Mouse (Mus musculus) forebrain, embryonic 15.5 days (tissue): ENCODE data around the gene Cmtm7. TPM values are rescaled to one million over a fixed set of nuclear protein-coding genes. Genes with fewer than 3 reads are reported as not detected.

Experiments used
- ATAC-seq: fragments of 200-750 bp; cut with Nextera tagmentation; replicated peaks from 2 replicates; pipeline ENCODE4 v1.8.0; 2017; ENCODE audit warnings: mild to moderate bottlenecking, moderate TSS enrichment, moderate library complexity
- H3K27ac ChIP-seq: fragments of 300-500 bp; sonication (generic); replicated peaks from 2 replicates; pipeline ENCODE4 v1.5.1; 2015; ENCODE audit warnings: mild to moderate bottlenecking, inconsistent platforms
- H3K27me3 ChIP-seq: fragments of 300-500 bp; sonication (generic); 2 replicates; pipeline ENCODE4 v1.6.1; 2015; ENCODE audit warnings: inconsistent platforms
- H3K36me3 ChIP-seq: fragments of 300-500 bp; sonication (generic); 2 replicates; pipeline ENCODE4 v1.6.1; 2015; ENCODE audit warnings: mild to moderate bottlenecking, inconsistent platforms
- H3K4me1 ChIP-seq: fragments of 300-500 bp; sonication (generic); 2 replicates; pipeline ENCODE4 v1.6.1; 2015; ENCODE audit warnings: inconsistent platforms
- H3K4me2 ChIP-seq: fragments of 300-500 bp; sonication (generic); replicated peaks from 2 replicates; pipeline ENCODE4 v1.6.1; 2015; ENCODE audit warnings: mild to moderate bottlenecking, inconsistent platforms
- H3K4me3 ChIP-seq: fragments of 300-500 bp; sonication (generic); 2 replicates; pipeline ENCODE4 v1.5.1; 2015; ENCODE audit warnings: mild to moderate bottlenecking, inconsistent platforms
- H3K9ac ChIP-seq: fragments of 300-500 bp; sonication (generic); replicated peaks from 2 replicates; pipeline ENCODE4 v1.6.1; 2015; ENCODE audit warnings: mild to moderate bottlenecking, inconsistent platforms
- H3K9me3 ChIP-seq: fragments of 300-500 bp; sonication (generic); 2 replicates; pipeline ENCODE4 v1.6.1; 2016; ENCODE audit warnings: inconsistent platforms
- WGBS: fragments of 180-500 bp; shearing (Covaris S2); methylation state at CpG from one replicate; pipeline ENCODE4 v1.1.7; 2015; ENCODE audit warnings: mixed read lengths; 5-methylcytosine and 5-hydroxymethylcytosine counted together
- polyA plus RNA-seq: library from polyadenylated mRNA; unstranded; fragments of >200 nt; fragmentation: Nextera tagmentation; extraction: Ambion mirVana; gene quantifications from 2 replicates; pipeline ENCODE4 v1.2.1, GENCODE M21; 2015

Cmtm7 gene
- polyA plus RNA-seq, 1 experiment from 2014 or later: 15.2 TPM

DNA sequence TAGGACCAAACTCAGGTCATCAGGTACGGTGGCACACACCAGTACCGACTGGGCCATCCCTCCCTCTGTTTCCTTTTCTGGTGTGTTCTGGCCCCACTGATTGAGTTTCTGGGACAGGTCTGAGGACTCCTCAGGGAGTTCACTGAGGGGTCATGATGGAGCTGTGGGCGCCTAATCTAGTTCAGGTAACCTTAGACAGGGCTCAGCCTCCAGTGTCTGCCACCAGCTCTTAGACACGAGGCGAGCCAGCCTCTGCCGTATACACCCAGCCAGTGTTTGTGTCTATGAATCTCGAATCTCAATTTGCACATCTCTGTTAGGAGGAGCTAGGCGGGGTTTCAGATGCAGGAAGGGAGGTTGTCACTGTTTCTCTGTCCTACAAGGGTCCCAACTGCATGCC lies 8.3 kb upstream of the Cmtm7 start:
- WGBS: 88% methylated on average over 8 of the region's 8 CpGs
- Histone ChIP-seq H3K36me3 (no peaks in the 10 kb centered on the region), H3K4me2 (no peak overlapping the region), H3K27ac (no peak overlapping the region), H3K4me3 (no peak overlapping the region), H3K4me1 (0 out of 2 replicates have a peak, but pooled peaks cover 5% of the 10 kb centered on the region), H3K27me3 (no peaks in the 10 kb centered on the region), H3K9me3 (no peaks in the 10 kb centered on the region), H3K9ac (no peak overlapping the region)
- ATAC-seq: no peak

DNA sequence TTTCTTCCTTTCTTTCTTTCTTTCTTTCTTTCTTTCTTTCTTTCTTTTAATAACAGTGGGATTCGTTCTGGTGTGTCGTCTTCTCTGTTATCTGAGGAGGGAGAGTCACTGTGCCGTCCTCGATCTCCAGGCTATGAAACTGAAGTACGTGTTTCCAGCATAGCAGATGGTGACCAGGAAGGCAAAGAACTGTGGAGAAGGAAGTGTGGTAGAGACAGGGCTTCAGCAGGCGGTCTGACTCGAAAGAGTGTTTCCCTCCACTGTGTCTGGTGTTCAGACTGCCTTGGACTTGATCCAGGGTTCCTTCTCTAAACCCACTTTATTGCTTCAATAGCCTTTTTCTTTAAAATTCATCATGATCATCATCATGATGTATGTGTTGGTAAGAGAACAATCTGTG lies 7.9 kb upstream of the Cmtm7 start:
- Histone ChIP-seq H3K9me3 (no peaks in the 10 kb centered on the region), H3K4me1 (0 out of 2 replicates have a peak, but pooled peaks cover 5% of the 10 kb centered on the region), H3K4me3 (no peak overlapping the region), H3K9ac (no peak overlapping the region), H3K27me3 (no peaks in the 10 kb centered on the region), H3K36me3 (no peaks in the 10 kb centered on the region), H3K4me2 (no peak overlapping the region), H3K27ac (no peak overlapping the region)
- 75% methylated on average over 7 of the region's 7 CpGs for WGBS
- ATAC-seq: no peak

DNA sequence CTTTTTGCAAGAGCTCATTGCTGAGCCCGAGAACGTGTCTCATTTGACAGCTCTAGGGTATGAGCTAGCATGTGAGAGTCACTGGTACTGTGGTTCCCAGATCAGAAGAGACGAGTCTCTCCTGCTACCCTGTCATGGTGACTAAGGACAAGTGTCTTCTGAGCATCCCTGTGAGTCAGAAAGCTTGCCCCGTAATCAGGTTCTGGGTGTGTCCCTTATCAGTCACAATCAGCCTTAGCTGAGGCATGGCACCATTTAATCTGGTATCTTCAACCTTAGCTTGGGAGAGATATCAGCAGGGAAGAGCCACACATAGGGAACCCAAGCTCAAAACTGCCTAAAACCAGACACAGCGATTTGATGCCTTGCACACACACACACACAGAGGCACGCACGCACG lies 7.0 kb upstream of the Cmtm7 start:
- Histone ChIP-seq H3K36me3 (no peaks in the 10 kb centered on the region), H3K4me2 (no peak overlapping the region), H3K9me3 (no peaks in the 10 kb centered on the region), H3K27ac (no peak overlapping the region), H3K27me3 (no peaks in the 10 kb centered on the region), H3K9ac (no peak overlapping the region), H3K4me1 (0 out of 2 replicates have a peak, but pooled peaks cover 5% of the 10 kb centered on the region), H3K4me3 (no peak overlapping the region)
- ATAC-seq: no peak
- WGBS: 91% methylated on average over 8 of the region's 8 CpGs

DNA sequence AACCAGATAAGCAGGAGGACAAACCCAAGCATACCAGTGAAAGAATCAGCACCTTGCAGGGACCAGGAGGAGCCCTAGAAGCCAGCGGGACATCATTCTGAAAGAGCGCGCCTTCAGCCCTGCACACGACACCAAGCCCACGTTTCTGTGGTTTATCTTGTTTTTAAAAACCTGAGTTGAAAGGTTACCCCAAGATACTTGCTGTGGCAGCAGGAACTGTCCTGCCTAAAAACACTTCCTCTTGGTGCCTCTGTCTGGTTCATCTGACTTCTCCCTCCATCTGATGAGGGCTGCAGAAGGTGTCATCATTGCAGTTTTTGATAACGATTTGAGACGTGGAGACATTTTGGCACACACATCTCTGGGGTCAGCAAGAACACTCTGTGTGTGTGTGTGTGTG lies 6.1 kb upstream of the Cmtm7 start:
- no peaks in the 10 kb centered on the region for H3K27me3 ChIP-seq
- no peaks in the 10 kb centered on the region for H3K9me3 ChIP-seq
- H3K9ac ChIP-seq: no peak overlapping the region
- H3K4me1 ChIP-seq: 0 out of 2 replicates have a peak, but pooled peaks cover 5% of the 10 kb centered on the region
- no peak overlapping the region for H3K4me2 ChIP-seq
- H3K27ac ChIP-seq: no peak overlapping the region
- no peak for ATAC-seq
- WGBS: 94% methylated on average over 7 of the region's 7 CpGs
- H3K36me3 ChIP-seq: no peaks in the 10 kb centered on the region
- no peak overlapping the region for H3K4me3 ChIP-seq

DNA sequence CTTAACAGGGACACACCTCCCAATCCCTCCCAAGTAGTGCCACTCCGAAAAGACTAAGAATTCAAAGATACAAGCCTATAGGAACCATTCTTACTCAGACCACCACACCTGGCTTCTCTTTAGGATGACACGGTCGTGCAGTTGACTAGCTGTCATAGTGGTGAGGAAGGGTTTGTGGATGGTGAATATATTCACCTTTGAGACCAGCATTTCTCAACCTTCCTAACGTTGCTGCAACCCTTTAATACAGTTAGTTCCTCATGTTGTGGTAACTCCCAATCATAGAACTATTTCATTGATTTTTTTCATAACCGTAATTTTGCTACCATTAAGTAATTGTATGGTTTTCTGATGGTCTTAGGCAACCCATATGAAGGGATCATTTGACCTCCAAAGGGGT lies 5.5 kb upstream of the Cmtm7 start:
- H3K9ac ChIP-seq: no peak overlapping the region
- no peak for ATAC-seq
- 0 out of 2 replicates have a peak, but pooled peaks cover 5% of the 10 kb centered on the region for H3K4me1 ChIP-seq
- H3K4me3 ChIP-seq: no peak overlapping the region
- no peaks in the 10 kb centered on the region for H3K36me3 ChIP-seq
- H3K4me2 ChIP-seq: no peak overlapping the region
- H3K9me3 ChIP-seq: no peaks in the 10 kb centered on the region
- no peak overlapping the region for H3K27ac ChIP-seq
- 94% methylated on average over 5 of the region's 5 CpGs for WGBS
- H3K27me3 ChIP-seq: no peaks in the 10 kb centered on the region

DNA sequence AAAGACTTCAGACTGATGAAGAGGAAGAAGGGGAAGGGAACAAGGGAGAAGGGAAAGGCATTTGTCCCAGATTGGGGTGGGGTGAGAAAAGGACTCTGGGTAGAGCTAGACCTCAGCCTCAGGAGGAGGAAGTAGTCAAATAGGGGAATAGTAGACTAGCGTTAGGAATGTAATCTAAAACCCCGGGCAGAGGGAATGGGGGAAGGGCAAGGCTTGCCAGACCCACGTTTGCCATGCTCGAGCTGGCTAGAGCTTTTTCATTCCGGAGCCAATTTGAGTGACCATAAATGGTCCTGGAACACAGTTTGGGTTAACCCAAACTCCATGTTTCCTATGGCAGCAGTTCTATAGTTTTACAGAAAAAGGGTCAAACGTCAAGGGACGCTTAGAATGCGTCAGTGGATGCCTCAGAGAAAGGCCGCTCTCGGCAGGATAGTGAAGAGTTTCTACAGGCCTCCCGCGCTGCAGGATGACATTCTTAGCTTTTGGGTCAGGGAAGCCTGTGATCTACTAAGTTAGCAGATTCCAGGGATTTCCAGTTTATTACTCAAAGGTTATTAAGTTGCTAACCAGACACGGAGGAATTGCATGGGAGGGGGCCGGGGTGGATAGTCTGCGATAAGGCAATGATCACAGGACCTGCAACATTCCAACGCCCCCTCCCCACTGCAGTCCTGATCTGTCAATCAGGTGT lies 3.9 kb upstream of the Cmtm7 start:
- Histone ChIP-seq H3K27ac (no peak overlapping the region), H3K9me3 (no peaks in the 10 kb centered on the region), H3K4me2 (no peak overlapping the region), H3K9ac (no peak overlapping the region), H3K36me3 (no peaks in the 10 kb centered on the region), H3K4me1 (peaks cover 20% of the 10 kb centered on the region), H3K27me3 (no peaks in the 10 kb centered on the region), H3K4me3 (no peak overlapping the region)
- ATAC-seq: no peak
- 17% methylated on average over 16 of the region's 16 CpGs for WGBS

DNA sequence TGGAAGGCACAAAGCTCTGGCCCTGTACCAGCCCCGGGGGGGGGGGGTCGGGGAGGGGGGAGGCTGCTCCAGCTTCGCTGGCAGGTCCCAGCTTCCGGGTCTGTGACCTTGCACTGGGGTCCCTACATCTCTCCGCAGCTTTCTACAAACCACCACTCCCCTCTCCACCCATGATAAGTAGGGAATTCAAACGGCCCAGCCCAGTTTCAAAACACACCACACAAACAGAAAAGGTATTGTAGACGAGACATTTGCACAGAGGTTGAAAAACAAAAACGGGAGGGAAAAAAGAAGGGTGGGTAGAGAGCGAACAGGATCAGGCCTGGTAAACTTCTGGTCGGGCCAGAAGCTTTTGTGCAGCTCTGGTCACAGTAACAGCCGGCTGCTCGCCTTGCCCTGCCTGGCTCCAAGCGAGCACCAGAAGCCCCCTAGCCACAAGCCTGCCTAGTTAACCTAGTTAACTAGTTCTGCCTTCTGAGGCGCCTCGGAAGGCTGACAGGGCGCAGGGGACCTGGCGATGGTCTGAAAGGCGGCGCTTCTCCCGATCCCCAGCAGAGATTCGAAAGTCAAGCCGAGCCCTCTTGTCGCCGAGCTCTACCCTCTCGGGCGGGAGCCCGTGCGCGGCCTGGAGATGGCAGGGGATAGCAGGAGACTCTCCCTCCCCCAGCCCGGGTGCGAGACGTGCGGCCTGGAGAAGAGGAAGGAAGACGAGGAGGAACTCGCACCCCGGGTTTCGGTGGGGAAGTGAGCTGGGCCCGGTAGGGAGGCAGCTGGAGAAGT lies 720 bp downstream of the Cmtm7 start:
- H3K27me3 ChIP-seq: no peaks in the 10 kb centered on the region
- H3K9ac ChIP-seq: peak overlapping the region; percentile 60
- H3K36me3 ChIP-seq: no peaks in the 10 kb centered on the region
- H3K9me3 ChIP-seq: no peaks in the 10 kb centered on the region
- H3K4me2 ChIP-seq: peak overlapping the region; percentile 99
- ATAC-seq: peak; percentile 57
- under 1% methylated on average over 37 of the region's 38 CpGs for WGBS
- H3K4me3 ChIP-seq: peak overlapping the region; percentile 57
- H3K27ac ChIP-seq: peak overlapping the region; percentile 29; the same call in 1 of the 2 replicates
- peaks cover 28% of the 10 kb centered on the region for H3K4me1 ChIP-seq

DNA sequence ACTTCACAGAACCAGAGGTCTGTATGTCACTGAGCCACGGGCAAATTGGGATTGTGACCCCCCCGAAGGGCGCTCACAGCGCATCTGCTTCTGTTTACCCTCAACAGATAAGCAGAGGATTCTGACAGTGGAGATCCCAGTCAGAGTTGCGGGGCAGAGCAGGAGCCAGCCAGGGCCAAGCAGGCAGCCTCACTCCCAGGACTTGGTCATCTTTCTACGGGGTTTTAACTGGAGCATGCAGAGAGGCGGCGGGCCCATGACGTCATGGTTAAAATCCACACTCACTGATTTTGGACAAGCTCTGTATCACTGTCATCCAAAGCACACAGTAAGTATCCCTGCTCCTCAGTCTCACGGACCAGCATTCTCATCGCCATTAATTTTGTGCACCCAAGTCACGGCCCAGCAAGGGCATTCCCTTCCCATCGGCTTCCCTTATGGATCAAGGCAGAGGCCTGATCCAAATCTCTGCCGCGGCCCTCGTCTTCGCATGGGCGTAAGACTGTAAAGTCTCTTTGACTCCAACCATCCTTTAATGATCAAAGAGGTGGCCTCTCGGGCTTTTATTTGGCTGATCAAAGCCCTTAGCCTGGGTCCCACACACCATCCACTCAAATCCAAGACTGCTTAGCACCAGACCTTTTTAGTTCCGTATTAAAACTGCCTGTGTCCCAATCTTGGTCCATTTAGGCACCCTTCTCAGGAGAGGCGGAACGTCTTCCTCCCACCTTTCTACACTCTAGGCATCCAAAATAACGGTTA lies 1.5 kb downstream of the Cmtm7 start:
- WGBS: 33% methylated on average over 23 of the region's 23 CpGs
- peaks cover 22% of the 10 kb centered on the region for H3K4me1 ChIP-seq
- H3K4me2 ChIP-seq: peak overlapping the region; percentile 99
- H3K27ac ChIP-seq: no peak overlapping the region
- peak overlapping the region; percentile 57 for H3K4me3 ChIP-seq
- H3K27me3 ChIP-seq: no peaks in the 10 kb centered on the region
- H3K9ac ChIP-seq: peak overlapping the region; percentile 60
- H3K36me3 ChIP-seq: no peaks in the 10 kb centered on the region
- no peaks in the 10 kb centered on the region for H3K9me3 ChIP-seq
- ATAC-seq: no peak

DNA sequence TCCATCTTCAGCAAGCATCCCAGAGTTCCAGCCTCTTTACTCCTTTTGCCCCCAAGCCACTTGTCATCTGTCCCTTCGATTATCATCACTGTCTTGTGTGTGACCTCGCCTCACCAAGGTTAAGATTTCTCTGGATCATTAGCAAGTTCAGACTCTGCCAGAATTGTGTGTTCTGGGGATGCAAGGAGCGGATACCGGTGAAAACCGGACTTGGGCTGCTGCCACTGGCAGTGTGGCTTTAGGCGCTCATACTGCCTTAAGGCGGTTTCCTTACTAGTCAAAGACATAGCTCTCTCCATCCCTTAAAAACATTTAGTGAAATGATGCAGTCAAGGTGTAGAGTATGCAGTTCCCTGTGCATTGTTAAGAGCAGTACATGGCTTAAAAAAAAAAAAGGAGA lies 2.8 kb downstream of the Cmtm7 start:
- H3K4me2 ChIP-seq: no peak overlapping the region
- no peak for ATAC-seq

DNA sequence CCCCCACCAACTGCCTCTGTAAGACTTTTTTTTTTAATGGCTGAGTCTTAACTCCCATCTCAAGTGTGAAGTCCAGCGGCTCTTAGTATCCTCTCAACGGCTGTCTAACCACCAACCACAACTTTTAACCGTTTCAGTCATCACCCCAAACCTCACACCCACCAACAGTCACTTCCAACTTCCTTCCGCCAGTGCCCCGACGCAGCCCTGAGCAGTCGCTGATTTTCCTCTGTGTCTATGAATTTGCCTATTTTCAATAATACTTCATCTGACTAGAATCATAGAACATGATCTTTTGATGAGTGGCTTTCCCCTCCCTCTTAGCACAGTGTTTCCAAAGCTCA lies 3.6 kb downstream of the Cmtm7 start:
- Histone ChIP-seq H3K9ac (no peak overlapping the region), H3K27ac (no peak overlapping the region), H3K27me3 (no peaks in the 10 kb centered on the region), H3K36me3 (no peaks in the 10 kb centered on the region), H3K4me2 (no peak overlapping the region), H3K4me1 (peaks cover 22% of the 10 kb centered on the region), H3K9me3 (no peaks in the 10 kb centered on the region), H3K4me3 (no peak overlapping the region)
- WGBS: 89% methylated on average over 7 of the region's 7 CpGs
- no peak for ATAC-seq

More for the DNA sequence above, 2.8 kb downstream of the Cmtm7 start:
- H3K4me1 ChIP-seq: peaks cover 22% of the 10 kb centered on the region
- H3K9ac ChIP-seq: no peak overlapping the region
- H3K27ac ChIP-seq: no peak overlapping the region
- H3K36me3 ChIP-seq: no peaks in the 10 kb centered on the region
- H3K27me3 ChIP-seq: no peaks in the 10 kb centered on the region
- H3K9me3 ChIP-seq: no peaks in the 10 kb centered on the region
- no peak overlapping the region for H3K4me3 ChIP-seq
- WGBS: 86% methylated on average over 7 of the region's 7 CpGs

DNA sequence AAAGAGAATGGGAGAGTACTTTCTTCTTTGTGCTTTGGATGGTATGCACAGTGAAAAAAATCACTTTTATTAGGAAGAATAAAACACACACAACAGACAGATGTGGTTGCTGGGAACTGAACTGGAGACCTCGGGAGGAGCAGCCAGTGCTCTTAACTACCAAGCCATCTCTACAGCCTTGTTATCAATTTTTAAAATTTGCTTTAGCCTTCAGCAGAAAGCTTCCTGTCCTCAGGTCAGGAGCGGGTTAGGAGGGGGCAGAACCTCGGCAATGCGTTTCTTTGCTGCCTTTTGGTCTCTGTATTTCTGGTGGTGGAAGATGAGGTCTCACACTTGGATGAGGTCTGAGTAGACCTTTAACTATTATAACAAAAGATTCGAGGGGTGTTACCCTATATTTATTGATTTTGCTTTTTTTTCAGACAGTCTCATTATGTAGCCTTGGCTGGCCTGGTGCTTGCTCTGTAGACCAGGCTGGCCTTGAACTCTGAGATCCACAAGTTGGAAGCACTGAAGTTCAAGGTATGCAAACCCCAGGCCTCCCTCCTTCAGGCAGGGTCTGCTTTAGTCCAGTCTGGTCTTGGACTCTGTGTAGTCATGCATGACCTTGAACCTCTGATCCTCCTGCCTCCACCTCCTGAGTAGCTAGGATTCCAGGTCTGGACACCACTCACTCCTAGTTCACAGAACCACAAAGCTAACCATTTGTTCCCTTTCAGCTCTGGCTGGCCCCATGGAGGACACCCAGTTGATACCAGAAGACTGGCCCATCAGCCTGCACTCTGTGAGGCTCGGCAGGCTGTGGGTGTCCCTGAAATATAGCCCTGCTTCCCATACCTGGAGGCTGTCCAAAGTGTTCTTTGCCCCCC lies 4.2 kb downstream of the Cmtm7 start:
- Histone ChIP-seq H3K4me2 (no peak overlapping the region), H3K27ac (no peak overlapping the region), H3K27me3 (no peaks in the 10 kb centered on the region), H3K4me3 (no peak overlapping the region), H3K4me1 (peaks cover 22% of the 10 kb centered on the region), H3K36me3 (no peaks in the 10 kb centered on the region), H3K9me3 (no peaks in the 10 kb centered on the region), H3K9ac (no peak overlapping the region)
- WGBS: 90% methylated on average over 6 of the region's 6 CpGs
- no peak for ATAC-seq
